Mouse (Mus musculus) induced T-regulatory cell, adult 2 months (primary cell): ENCODE data around the gene Pcsk2.

Experiments used
- DNase-seq: peaks from one replicate; pipeline ENCODE4 v3.0.0-alpha.2; 2012; ENCODE audit warnings: low read depth

Pcsk2 gene

GRCm38 (mm10) chr2:143739475-143740226 lies 193.7 kb downstream of the Pcsk2 start:
- DNase-seq: no peak

GRCm38 (mm10) chr2:143742436-143742835 lies 196.5 kb downstream of the Pcsk2 start:
- no peak for DNase-seq

- DNase-seq: no peak
Measured at GRCm38 (mm10) chr2:143743081-143743480, 197.1 kb downstream of the Pcsk2 start.

- no peak for DNase-seq
Measured at GRCm38 (mm10) chr2:143752051-143752788, 206.3 kb downstream of the Pcsk2 start.

- no peak for DNase-seq
Measured at GRCm38 (mm10) chr2:143776448-143776847, 230.5 kb downstream of the Pcsk2 start.

- DNase-seq: no peak
Measured at GRCm38 (mm10) chr2:143780310-143780709, 234.4 kb downstream of the Pcsk2 start.

- no peak for DNase-seq
Measured at GRCm38 (mm10) chr2:143789911-143790310, 244.0 kb downstream of the Pcsk2 start.

GRCm38 (mm10) chr2:143795858-143796257 lies 249.9 kb downstream of the Pcsk2 start:
- DNase-seq: no peak

GRCm38 (mm10) chr2:143796335-143797013 lies 250.5 kb downstream of the Pcsk2 start:
- no peak for DNase-seq

GRCm38 (mm10) chr2:143801097-143801496 lies 255.1 kb downstream of the Pcsk2 start:
- no peak for DNase-seq

- DNase-seq: no peak
Measured at GRCm38 (mm10) chr2:143806140-143806923, 260.4 kb downstream of the Pcsk2 start.

- DNase-seq: no peak
Measured at GRCm38 (mm10) chr2:143806924-143807664, 261.1 kb downstream of the Pcsk2 start.

- DNase-seq: no peak
Measured at GRCm38 (mm10) chr2:143808789-143809188, 262.8 kb downstream of the Pcsk2 start.

GRCm38 (mm10) chr2:143812262-143812661 lies 266.3 kb downstream of the Pcsk2 start:
- DNase-seq: no peak

- DNase-seq: no peak
Measured at GRCm38 (mm10) chr2:143813461-143813860, 267.5 kb downstream of the Pcsk2 start.

- no peak for DNase-seq
Measured at GRCm38 (mm10) chr2:143831645-143832044, 285.7 kb downstream of the Pcsk2 start.

- DNase-seq: no peak
Measured at GRCm38 (mm10) chr2:143832721-143833120, 286.8 kb downstream of the Pcsk2 start.

GRCm38 (mm10) chr2:143834082-143834481 lies 288.1 kb downstream of the Pcsk2 start:
- DNase-seq: no peak

GRCm38 (mm10) chr2:143835820-143836219 lies 289.9 kb downstream of the Pcsk2 start:
- DNase-seq: no peak

- peak; percentile 91 for DNase-seq
Measured at GRCm38 (mm10) chr2:143837291-143837701, 291.3 kb downstream of the Pcsk2 start.

- peak; percentile 59 for DNase-seq
Measured at GRCm38 (mm10) chr2:143838698-143839097, 292.7 kb downstream of the Pcsk2 start.
